Mouse (Mus musculus): ENCODE results near the gene Tmc5.

GRCm38 (mm10) chr7:118667773-118668172 is 70.7 kb downstream of the Tmc5 start:
- no peak for TF ChIP-seq CTCF (IDR thresholded peaks at IDR 0.05; ENCODE audit: extremely low read depth, insufficient read depth, insufficient read length, insufficient replicate concordance)
- TF ChIP-seq POLR2A (IDR thresholded peaks at IDR 0.05; ENCODE audit: low read depth, low read length), result no peak
